Mouse (Mus musculus) C2C12 (cell line): ENCODE results near the gene Fcer1g.

Source experiments
- CTCF ChIP-seq: IDR thresholded peaks from one replicate; pipeline ENCODE4 v1.5.1; 2011; ENCODE audit not compliant: control insufficient read depth, insufficient read depth, insufficient read length
- FOSL1 ChIP-seq: IDR thresholded peaks from one replicate; pipeline ENCODE4 v1.8.0; 2011; ENCODE audit warnings: mild to moderate bottlenecking, low read length; ENCODE audit not compliant: poor library complexity, insufficient read depth, severe bottlenecking
- MYOD1 ChIP-seq: IDR thresholded peaks from one replicate; pipeline ENCODE4 v1.6.1; 2011; ENCODE audit warnings: low read depth; ENCODE audit not compliant: control insufficient read depth, insufficient read length
- USF1 ChIP-seq: IDR thresholded peaks from one replicate; pipeline ENCODE4 v1.6.1; 2011; ENCODE audit warnings: low read depth, mild to moderate bottlenecking, control low read depth, moderate library complexity

DNA sequence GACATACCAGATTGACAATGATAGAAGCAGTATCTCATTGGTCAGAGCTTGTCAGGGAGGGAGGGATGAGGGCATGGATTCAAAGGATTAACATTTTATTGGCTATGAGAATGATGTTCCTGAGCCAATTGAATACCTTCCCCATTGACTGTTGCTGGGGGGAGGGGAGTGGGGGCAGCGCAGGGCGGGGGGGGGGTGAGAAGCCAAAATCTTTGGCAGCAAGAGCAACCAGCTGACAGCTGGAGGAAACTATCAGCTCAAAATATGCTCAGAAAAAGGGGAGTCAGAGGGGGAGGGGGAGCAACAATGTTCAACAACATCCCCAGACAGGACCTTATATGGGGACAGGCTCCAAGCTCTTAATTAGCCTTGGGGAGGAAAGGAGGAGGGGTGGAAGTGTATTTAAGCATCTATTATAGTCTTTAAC is 29.0 kb upstream of the Fcer1g start:
- no peak for TF ChIP-seq CTCF
- no peak for TF ChIP-seq MYOD1
- no peak for TF ChIP-seq USF1
- no peak for TF ChIP-seq FOSL1
